Comparison of ENCODE assay signal across 24 mouse cellular contexts in genomic region chr6:94765724-94766123, GRCm38 (mm10).
"Had no signal": no experiment of that assay in that cellular context is flagged by ENCODE, and none has a peak within 500 bp of the region (broad histone marks: within the 10 kb centered on the region; RNA-seq: fewer than 3 reads in every experiment).

No protein-coding gene starts in this region.

- H3K27me3 ChIP-seq: hindbrain, embryonic 13.5 days; hindbrain, embryonic 15.5 days; intestine, embryonic 15.5 days; limb, embryonic 13.5 days had no signal

- H3K27ac ChIP-seq: heart, adult 2 months; heart, embryonic 13.5 days; heart, embryonic 15.5 days; hindbrain, embryonic 13.5 days; hindbrain, embryonic 15.5 days; intestine, embryonic 15.5 days; layer of hippocampus, adult 2 months; limb, embryonic 13.5 days had no signal

- H3K9ac ChIP-seq: heart, embryonic 13.5 days; heart, embryonic 15.5 days; hindbrain, embryonic 13.5 days; hindbrain, embryonic 15.5 days; intestine, embryonic 15.5 days; limb, embryonic 13.5 days had no signal

- H3K36me3 ChIP-seq: heart, embryonic 13.5 days; heart, embryonic 15.5 days; hindbrain, embryonic 13.5 days; hindbrain, embryonic 15.5 days; intestine, embryonic 15.5 days; limb, embryonic 13.5 days had no signal

- H3K4me3 ChIP-seq: heart, adult 2 months; heart, embryonic 13.5 days; heart, embryonic 15.5 days; hindbrain, embryonic 13.5 days; hindbrain, embryonic 15.5 days; intestine, embryonic 15.5 days; layer of hippocampus, adult 2 months; limb, embryonic 13.5 days had no signal

- H3K9me3 ChIP-seq: heart, embryonic 13.5 days; heart, embryonic 15.5 days; hindbrain, embryonic 13.5 days; hindbrain, embryonic 15.5 days; intestine, embryonic 15.5 days; limb, embryonic 13.5 days had no signal

- H3K4me2 ChIP-seq: heart, embryonic 11.5 days; heart, embryonic 13.5 days; heart, embryonic 15.5 days; hindbrain, embryonic 13.5 days; hindbrain, embryonic 15.5 days; intestine, embryonic 15.5 days; limb, embryonic 13.5 days had no signal

- ATAC-seq: forebrain, embryonic 16.5 days; inflammation-experienced regulatory T-cells, adult 6 months; intestine, embryonic 15.5 days; intestine, postnatal 0 days had no signal

- H3K4me1 ChIP-seq: heart, embryonic 15.5 days; hindbrain, embryonic 15.5 days; intestine, embryonic 15.5 days had no signal

- DNase-seq: gastrocnemius, postnatal 14 days; gastrocnemius, postnatal 36 days; heart, adult 11 months; heart, adult 2 months; heart, postnatal 14 days; heart, postnatal 36 days; kidney, adult 18-20 months; kidney, adult 8-10 months; kidney, postnatal 10 days; kidney, postnatal 25 days; kidney, postnatal 4 days; layer of hippocampus, postnatal 36 days; left cerebral cortex, postnatal 4 days had no signal
